Mouse (Mus musculus) left cerebral cortex, adult 2 months (tissue): ENCODE measurements around the gene Rfx2. TPM values are rescaled to one million over a fixed set of nuclear protein-coding genes. Genes with fewer than 3 reads are reported as not detected.

ENCODE experiments used
- DNase-seq, 2 experiments: peaks; one replicate each; pipeline ENCODE4 v3.0.0; 2021 to 2022; ENCODE audit warnings: low spot score in 2 of 2, mixed read lengths in 1 of 2; ENCODE audit errors: extremely low spot score in 1 of 2
- H3K27ac ChIP-seq: fragments of 200-600 bp; 2 replicates; pipeline ENCODE4 v1.8.1; 2022
- H3K4me3 ChIP-seq: fragments of 200-600 bp; 2 replicates; pipeline ENCODE4 v1.8.1; 2022
- CTCF ChIP-seq: fragments of 200-600 bp; IDR thresholded peaks from 2 replicates; pipeline ENCODE4 v1.8.1; 2022; ENCODE audit warnings: antibody characterized with exemption, mild to moderate bottlenecking, moderate library complexity
- intact Hi-C: fragments of 180-260 bp; cut with DNase I; formaldehyde crosslinking; loops from one replicate; pipeline ENCODE4 v1.15.1; 2025
- total RNA-seq, 2 experiments: library from RNA; stranded (reverse); gene quantifications; 2 replicates each; pipeline ENCODE4 v1.2.3; 2021

The Rfx2 gene
- total RNA-seq, 2 experiments from 2014 or later: 2.2 to 3.5 TPM

DNA sequence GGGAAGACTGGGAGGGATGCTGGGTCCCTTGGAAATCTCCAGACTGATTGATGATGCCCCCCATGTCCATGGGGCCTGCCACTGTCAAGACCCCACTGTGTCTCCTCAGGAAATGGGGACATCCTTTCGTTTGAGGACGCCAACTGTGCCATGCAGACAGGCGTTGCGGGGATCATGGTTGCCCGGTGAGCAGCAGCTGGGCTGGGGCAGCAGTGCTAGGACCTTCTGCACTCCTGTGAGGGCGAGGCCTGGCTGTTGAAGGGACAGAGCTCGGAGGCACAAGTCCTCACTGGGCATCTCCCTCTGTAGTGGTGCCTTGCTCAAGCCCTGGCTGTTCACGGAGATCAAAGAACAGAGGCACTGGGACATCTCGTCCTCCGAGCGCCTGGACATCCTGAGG, 61.9 kb downstream of the Rfx2 start:
- Histone ChIP-seq H3K4me3 (no peak overlapping the region), H3K27ac (no peak overlapping the region)
- no peak for TF ChIP-seq CTCF
- intact Hi-C loops: no loop called here
- no peak for DNase-seq

GRCm38 (mm10) chr17:56767531-56768135, 63.2 kb downstream of the Rfx2 start:
- Histone ChIP-seq H3K27ac (no peak overlapping the region), H3K4me3 (no peak overlapping the region)
- no peak for DNase-seq
- no peak for TF ChIP-seq CTCF
- intact Hi-C loops: no loop called here

DNA sequence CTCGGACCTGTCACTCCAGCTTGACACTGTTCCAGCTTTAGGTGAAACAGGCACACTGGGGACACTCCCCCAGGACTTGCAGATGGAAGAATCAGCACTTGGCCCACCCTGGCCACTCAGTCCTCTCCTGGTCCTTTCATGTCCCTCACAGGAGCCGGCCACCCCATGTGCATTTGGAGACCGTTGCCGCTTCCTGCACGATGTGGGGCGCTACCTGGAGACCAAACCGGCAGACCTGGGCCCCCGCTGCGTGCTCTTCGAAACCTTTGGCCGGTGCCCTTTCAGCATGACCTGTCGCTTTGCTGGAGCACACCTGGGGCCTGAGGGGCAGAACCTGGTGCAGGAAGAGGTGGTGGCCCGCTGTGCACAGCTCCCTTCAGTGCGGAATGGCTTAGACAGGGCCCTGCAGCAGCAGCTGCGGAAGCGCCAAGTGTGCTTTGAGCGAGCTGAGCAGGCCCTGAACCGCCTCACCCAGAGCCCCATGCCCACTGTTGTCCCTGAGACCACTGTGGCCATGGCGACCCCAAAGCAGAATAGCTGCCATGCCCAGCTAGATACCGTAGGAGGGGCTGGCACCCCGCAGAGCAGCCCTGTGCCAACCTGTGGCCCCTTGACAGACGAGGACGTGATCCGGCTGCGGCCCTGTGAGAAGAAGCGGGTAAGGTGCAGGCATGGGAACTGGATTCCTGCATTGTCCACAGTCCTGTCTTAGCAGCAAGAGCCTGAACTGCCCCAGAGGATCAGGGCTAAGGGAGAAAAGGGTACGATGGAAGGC, 64.0 kb downstream of the Rfx2 start:
- DNase-seq: no peak
- H3K4me3 ChIP-seq: no peak overlapping the region
- intact Hi-C loops: no loop called here
- TF ChIP-seq CTCF: no peak
- no peak overlapping the region for H3K27ac ChIP-seq

DNA sequence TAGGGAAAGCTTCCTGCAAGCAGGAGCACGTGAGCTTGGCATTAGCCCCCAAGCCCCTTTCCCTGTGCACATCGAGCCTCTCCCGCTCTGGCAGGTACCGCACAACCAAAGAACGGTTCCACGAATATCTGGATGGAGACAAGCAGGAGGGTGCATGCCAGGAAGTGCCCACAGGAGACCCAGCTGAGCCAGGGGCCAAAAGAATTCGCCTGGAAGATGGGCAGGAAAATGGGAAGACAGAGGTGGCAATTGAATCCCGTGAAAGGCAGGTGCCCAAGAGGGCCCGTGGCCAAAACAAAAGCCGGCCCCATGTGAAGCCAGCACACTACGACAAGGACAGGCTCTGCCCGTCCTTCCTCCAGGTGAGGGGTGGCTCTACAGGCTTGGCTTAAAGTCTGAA, 65.4 kb downstream of the Rfx2 start:
- no peak for TF ChIP-seq CTCF
- DNase-seq: no peak
- Histone ChIP-seq H3K27ac (peak overlapping the region; percentile 97), H3K4me3 (peak overlapping the region; percentile 53)
- intact Hi-C loops: no loop called here

GRCm38 (mm10) chr17:56764474-56765354, 66.1 kb downstream of the Rfx2 start, which contains the start of gene Dus3l:
Gene Dus3l (plus strand): TSS chr17:56764757.
- intact Hi-C loops: loop anchor here (5.0 kb wide), 2 partner anchors 92 to 152 kb away; partner anchors contain the start of genes Ranbp3 and Rpl36
- peak within 1 kb of the TSS; percentile 97 for H3K27ac ChIP-seq
- no peak for TF ChIP-seq CTCF
- H3K4me3 ChIP-seq: peak within 1 kb of the TSS; percentile 53
- DNase-seq: peak; percentile 83 to 86

- TF ChIP-seq CTCF: no peak
- no peak for DNase-seq
- intact Hi-C loops: loop anchor here (2.0 to 5.0 kb wide), 3 partner anchors 47 to 151 kb away; partner anchors contain the start of genes Ndufa11, Ranbp3 and Rpl36
- Histone ChIP-seq H3K4me3 (peak overlapping the region; percentile 53), H3K27ac (peak overlapping the region; percentile 97)
Measured at GRCm38 (mm10) chr17:56763741-56764250, 67.0 kb downstream of the Rfx2 start.

DNA sequence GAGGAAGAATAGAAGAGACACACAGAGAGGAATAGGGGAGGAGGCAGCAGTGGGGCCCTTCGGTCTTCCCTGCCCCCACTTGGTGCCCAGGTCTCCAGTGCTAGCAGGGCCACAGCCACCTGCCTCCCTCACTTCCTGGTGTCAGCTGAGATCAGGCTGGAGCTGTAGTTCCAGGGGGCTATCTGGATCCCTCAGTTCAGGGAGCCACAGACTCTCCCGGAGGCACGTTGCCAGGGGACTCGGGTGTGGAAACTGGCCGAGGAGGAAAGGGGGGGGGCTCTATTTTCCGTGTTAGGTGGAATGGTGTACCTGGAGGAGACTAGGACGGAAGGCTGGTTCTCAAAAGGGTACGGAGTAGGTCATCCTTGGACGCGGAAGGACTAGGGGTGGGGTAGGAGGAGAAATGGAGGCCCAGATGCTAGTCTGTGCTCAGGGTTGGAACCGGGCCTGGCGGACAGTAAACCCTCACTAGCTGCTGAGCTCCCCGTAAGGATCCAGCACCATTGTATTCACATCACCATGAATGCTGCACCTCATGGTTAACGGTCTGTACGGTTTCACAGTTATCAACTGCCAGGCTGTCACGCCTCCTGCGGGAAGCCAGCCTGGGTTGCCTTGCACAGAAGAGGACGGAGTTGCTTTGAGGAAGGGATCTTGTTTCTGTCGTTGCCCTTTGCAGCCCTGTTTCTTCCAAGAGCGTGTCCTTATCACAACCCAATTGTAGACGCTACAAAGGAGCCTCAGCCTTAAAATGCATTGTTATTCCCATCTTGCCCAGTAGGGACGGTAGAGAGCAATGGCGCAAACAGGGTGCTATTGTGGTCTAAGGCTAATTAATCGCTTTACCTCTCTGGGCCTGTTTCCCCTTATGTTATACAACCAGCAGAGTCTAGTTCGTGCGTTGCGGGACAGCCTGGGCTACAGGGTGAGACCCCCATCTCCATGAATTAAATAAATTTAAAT, 67.8 kb downstream of the Rfx2 start:
- intact Hi-C loops: loop anchor here (2.0 to 5.0 kb wide), 3 partner anchors 46 to 151 kb away; partner anchors contain the start of genes Ndufa11, Ranbp3 and Rpl36
- H3K27ac ChIP-seq: peak overlapping the region; percentile 92
- peak; percentile 99 for TF ChIP-seq CTCF

DNA sequence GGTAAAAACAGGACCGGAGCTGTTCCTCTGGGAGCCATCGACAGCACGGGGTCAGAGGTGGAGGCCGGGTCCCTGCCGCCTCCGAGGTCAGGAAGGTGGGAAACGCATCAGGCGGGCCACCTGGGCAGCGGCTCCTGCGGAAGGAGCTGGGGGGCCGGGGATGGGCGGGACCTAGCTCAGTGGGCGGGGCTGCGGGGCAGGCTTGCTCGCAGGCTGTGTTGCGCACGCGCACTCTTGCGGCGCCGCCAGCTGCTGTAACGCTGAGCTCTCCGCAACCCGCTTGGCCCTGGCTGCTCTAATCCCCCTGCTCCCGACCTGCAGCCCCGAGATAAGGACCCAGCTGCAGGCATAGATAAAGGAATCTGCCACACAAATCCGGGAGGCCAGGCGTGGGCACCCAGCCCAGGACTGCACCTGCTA, 68.8 kb downstream of the Rfx2 start:
- intact Hi-C loops: loop anchor here (2.0 to 5.0 kb wide), 3 partner anchors 45 to 150 kb away; partner anchors contain the start of genes Ndufa11, Ranbp3 and Rpl36
- peak overlapping the region; percentile 62 for H3K4me3 ChIP-seq
- DNase-seq: peak; percentile 82 to 89
- peak overlapping the region; percentile 92 for H3K27ac ChIP-seq
- no peak for TF ChIP-seq CTCF

More for the DNA sequence above, 67.8 kb downstream of the Rfx2 start:
- peak; percentile 63 to 64 for DNase-seq
- peak overlapping the region; percentile 62 for H3K4me3 ChIP-seq

DNA sequence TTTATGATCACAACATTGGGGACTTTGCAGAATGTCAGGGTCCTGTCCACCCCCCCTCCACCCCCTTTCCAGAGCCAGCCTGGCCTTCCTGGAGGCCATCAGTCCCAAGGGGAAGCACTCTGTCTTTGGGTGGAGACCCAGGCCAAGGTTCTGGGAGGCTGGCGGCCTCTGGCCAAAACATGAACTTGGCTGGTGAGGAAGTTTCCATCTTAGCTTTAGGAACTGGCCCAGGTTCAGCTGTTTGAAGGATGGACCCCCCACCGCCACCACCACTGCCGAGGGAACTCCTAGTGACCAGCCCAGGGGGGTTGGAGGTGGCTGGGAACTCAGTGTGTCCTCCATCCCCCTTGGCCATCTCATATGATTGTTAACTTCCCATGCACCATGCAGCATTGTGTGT, 69.7 kb downstream of the Rfx2 start:
- intact Hi-C loops: loop anchor here (5.0 kb wide), 2 partner anchors 89 to 149 kb away; partner anchors contain the start of genes Ranbp3 and Rpl36
- no peak for DNase-seq
- Histone ChIP-seq H3K4me3 (no peak overlapping the region), H3K27ac (no peak overlapping the region)
- no peak for TF ChIP-seq CTCF

- TF ChIP-seq CTCF: no peak
- H3K4me3 ChIP-seq: no peak overlapping the region
- DNase-seq: no peak
- intact Hi-C loops: no loop called here
- no peak overlapping the region for H3K27ac ChIP-seq
Measured at GRCm38 (mm10) chr17:56759261-56759660, 71.6 kb downstream of the Rfx2 start.
